Mouse (Mus musculus): ENCODE results near the gene Ggta1. TPM values are rescaled to one million over a fixed set of nuclear protein-coding genes. Genes with fewer than 3 reads are reported as not detected.

Ggta1 gene
- polyA plus RNA-seq, 1 experiment, result 0.68 TPM

DNA sequence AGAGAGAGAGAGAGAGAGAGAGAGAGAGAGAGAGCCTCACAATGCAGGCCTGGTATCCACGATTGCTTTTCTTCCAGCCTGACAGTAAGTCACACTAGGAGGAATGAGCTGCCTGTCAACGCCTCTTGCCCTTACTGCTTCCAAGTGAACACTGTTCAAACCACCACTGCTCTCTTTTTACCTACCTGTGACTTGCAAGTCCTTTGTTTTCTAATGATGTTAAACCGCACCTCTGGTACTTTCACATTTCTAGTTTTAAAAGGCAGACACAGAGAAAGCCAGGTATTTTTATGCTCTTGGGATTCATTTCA, 15.7 kb upstream of the Ggta1 start:
- no peak overlapping the region for H3K4me3 ChIP-seq (ENCODE audit: control insufficient read depth, low read depth, low read length)
- TF ChIP-seq POLR2A (IDR thresholded peaks at IDR 0.05; ENCODE audit: control insufficient read depth, low read depth, low read length) (no peak), CTCF (IDR thresholded peaks at IDR 0.05; ENCODE audit: control insufficient read depth, insufficient read depth, insufficient replicate concordance, low read depth, low read length) (no peak)
- no peak overlapping the region for H3K27ac ChIP-seq (ENCODE audit: control insufficient read depth, insufficient read depth, low read depth, low read length)
- H3K27me3 ChIP-seq (ENCODE audit: control insufficient read depth, insufficient read depth, low read length), result no peaks in the 10 kb centered on the region
- H3K4me1 ChIP-seq (ENCODE audit: control insufficient read depth, insufficient read depth, low read length), result no peaks in the 10 kb centered on the region
- H3K36me3 ChIP-seq (ENCODE audit: control insufficient read depth, insufficient read depth, low read length), result no peaks in the 10 kb centered on the region

DNA sequence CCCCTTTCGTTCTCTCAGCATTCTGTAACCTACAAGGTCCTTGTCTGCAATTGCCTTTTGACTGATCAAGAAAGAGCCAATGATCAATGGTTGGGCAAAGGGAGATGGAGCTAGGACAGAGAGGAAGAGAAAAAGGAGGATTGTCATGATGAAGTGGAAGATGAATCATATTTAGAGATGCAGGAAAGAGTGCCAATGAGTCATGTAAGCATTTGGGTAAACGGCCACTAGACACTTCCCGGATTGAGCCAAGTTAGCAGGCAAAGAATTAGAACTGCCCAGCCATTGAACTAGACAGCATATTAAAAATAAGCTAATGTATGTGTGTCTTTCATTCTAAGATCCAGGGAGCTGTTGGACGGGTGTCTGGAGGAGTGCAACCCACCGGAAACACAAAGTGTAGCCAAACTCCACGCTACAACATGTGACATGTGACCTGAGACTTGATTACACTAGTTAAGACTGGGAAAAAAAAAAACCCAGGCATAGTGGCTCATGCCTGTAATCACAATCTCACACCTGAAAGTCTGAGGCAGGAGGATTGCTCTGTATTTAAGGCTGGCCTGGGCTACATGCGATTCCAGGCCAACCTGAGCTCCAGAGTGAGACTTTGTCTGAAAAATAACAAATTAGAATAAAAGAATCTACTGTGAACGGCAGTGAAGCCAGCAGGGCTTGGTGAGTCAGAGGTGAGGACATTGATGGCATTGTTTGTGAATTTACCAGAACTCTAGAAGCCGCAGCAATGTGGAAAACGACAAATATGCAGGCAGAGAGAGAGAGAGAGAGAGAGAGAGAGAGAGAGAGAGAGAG, 15.2 kb upstream of the Ggta1 start:
- no peak for TF ChIP-seq CTCF (IDR thresholded peaks at IDR 0.05; ENCODE audit: control insufficient read depth, insufficient read depth, insufficient replicate concordance, low read depth, low read length)
- no peak for TF ChIP-seq POLR2A (IDR thresholded peaks at IDR 0.05; ENCODE audit: control insufficient read depth, low read depth, low read length)
- no peak overlapping the region for H3K4me3 ChIP-seq (ENCODE audit: control insufficient read depth, low read depth, low read length)
- no peaks in the 10 kb centered on the region for H3K27me3 ChIP-seq (ENCODE audit: control insufficient read depth, insufficient read depth, low read length)
- H3K36me3 ChIP-seq (ENCODE audit: control insufficient read depth, insufficient read depth, low read length), result no peaks in the 10 kb centered on the region
- H3K4me1 ChIP-seq (ENCODE audit: control insufficient read depth, insufficient read depth, low read length), result no peaks in the 10 kb centered on the region
- H3K27ac ChIP-seq (ENCODE audit: control insufficient read depth, insufficient read depth, low read depth, low read length), result no peak overlapping the region

DNA sequence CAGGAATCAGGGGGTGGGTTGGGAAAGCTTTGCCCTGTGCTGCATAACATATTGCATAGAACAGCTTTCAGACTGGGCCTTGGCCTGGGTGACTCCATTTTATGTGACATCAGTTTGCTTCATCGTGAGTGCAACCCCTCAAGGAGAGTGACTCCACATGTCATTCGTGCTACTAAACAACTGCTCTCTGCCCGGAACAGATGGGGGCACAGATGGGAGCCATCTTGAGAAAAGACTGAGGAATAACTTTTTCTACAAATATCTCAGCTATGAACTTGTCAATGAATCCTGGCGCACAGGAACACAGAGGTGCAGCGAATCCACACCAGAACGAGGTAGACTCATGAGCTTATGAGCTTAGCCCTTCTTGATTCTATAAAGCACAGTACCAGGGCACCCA, 14.3 kb upstream of the Ggta1 start:
- Histone ChIP-seq H3K4me1 (ENCODE audit: control insufficient read depth, insufficient read depth, low read length) (no peaks in the 10 kb centered on the region), H3K27me3 (ENCODE audit: control insufficient read depth, insufficient read depth, low read length) (no peaks in the 10 kb centered on the region), H3K36me3 (ENCODE audit: control insufficient read depth, insufficient read depth, low read length) (no peaks in the 10 kb centered on the region), H3K4me3 (ENCODE audit: control insufficient read depth, low read depth, low read length) (no peak overlapping the region), H3K27ac (ENCODE audit: control insufficient read depth, insufficient read depth, low read depth, low read length) (no peak overlapping the region)
- TF ChIP-seq CTCF (IDR thresholded peaks at IDR 0.05; ENCODE audit: control insufficient read depth, insufficient read depth, insufficient replicate concordance, low read depth, low read length), result no peak
- no peak for TF ChIP-seq POLR2A (IDR thresholded peaks at IDR 0.05; ENCODE audit: control insufficient read depth, low read depth, low read length)

DNA sequence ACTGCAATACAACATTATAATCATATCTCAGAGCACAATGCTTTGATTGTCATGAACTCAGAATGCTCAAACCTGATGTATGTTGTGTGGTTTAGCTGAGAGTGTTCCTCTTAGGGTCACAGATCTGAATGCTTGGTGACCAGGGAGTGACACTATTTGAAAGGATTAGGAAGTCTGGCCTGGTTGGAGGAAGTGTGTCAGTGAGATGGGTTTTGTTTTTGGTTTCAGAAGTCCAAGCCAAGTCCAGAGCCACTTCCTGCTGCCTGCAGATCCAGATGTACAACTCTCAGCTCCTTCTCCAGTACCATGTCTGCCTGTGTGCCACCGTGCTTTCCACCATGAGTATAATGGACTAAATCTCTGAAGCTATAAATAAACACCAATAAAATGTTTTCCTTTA, 11.9 kb upstream of the Ggta1 start:
- TF ChIP-seq POLR2A (IDR thresholded peaks at IDR 0.05; ENCODE audit: control insufficient read depth, low read depth, low read length) (no peak), CTCF (IDR thresholded peaks at IDR 0.05; ENCODE audit: control insufficient read depth, insufficient read depth, insufficient replicate concordance, low read depth, low read length) (no peak)
- H3K4me3 ChIP-seq (ENCODE audit: control insufficient read depth, low read depth, low read length), result no peak overlapping the region
- no peaks in the 10 kb centered on the region for H3K4me1 ChIP-seq (ENCODE audit: control insufficient read depth, insufficient read depth, low read length)
- H3K27me3 ChIP-seq (ENCODE audit: control insufficient read depth, insufficient read depth, low read length), result no peaks in the 10 kb centered on the region
- H3K36me3 ChIP-seq (ENCODE audit: control insufficient read depth, insufficient read depth, low read length), result no peaks in the 10 kb centered on the region
- H3K27ac ChIP-seq (ENCODE audit: control insufficient read depth, insufficient read depth, low read depth, low read length), result no peak overlapping the region

DNA sequence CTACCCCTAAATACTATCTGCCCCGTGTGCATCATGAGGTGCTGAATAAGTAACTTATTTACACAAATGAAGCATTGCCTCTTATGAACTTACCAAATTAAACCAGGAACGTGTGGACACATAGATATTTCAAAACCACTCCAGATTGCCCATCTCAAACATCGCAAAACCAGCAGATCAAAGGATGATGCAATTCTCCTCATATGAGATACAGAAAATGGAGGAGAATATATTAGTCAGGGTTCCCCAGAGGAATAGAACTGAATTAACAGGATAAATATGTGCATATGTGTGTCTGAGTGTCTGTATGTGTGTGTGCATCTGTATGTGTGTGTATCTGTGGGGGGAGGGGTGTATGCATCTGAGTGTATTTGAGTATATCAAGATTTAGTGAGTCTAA, 6.2 kb upstream of the Ggta1 start:
- H3K27ac ChIP-seq (ENCODE audit: control insufficient read depth, insufficient read depth, low read depth, low read length), result no peak overlapping the region

DNA sequence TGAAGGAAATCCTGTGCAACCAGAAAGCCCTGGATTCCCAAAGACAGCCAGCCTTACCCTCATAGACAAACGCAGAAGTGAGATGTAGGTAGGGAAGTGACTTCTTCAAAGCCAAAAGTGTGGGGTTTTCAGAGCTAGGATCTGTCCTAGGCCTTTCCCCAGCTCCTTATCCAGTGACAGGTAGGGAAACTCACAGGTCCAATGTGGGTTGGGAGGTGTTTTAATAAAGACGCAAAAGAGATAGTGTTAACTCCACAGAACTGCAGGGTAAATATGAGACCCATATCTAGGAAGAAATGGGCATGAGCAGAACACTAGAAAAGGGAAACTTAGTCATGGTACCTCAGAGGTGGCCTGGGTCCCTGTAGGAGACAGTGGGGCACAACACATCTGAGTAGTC, 5.2 kb upstream of the Ggta1 start:
- peaks cover 3% of the 10 kb centered on the region; the same call in 1 of the 2 replicates for H3K4me1 ChIP-seq (ENCODE audit: control insufficient read depth, insufficient read depth, low read length)
- H3K27ac ChIP-seq (ENCODE audit: control insufficient read depth, insufficient read depth, low read depth, low read length), result no peak overlapping the region
- no peak overlapping the region for H3K4me3 ChIP-seq (ENCODE audit: control insufficient read depth, low read depth, low read length)
- TF ChIP-seq CTCF (IDR thresholded peaks at IDR 0.05; ENCODE audit: control insufficient read depth, insufficient read depth, insufficient replicate concordance, low read depth, low read length), result no peak
- TF ChIP-seq POLR2A (IDR thresholded peaks at IDR 0.05; ENCODE audit: control insufficient read depth, low read depth, low read length), result no peak
- no peaks in the 10 kb centered on the region for H3K36me3 ChIP-seq (ENCODE audit: control insufficient read depth, insufficient read depth, low read length)
- H3K27me3 ChIP-seq (ENCODE audit: control insufficient read depth, insufficient read depth, low read length), result no peaks in the 10 kb centered on the region

More for the DNA sequence above, 6.2 kb upstream of the Ggta1 start:
- H3K36me3 ChIP-seq (ENCODE audit: control insufficient read depth, insufficient read depth, low read length), result no peaks in the 10 kb centered on the region
- peaks cover 1% of the 10 kb centered on the region; the same call in 1 of the 2 replicates for H3K4me1 ChIP-seq (ENCODE audit: control insufficient read depth, insufficient read depth, low read length)
- H3K4me3 ChIP-seq (ENCODE audit: control insufficient read depth, low read depth, low read length), result no peak overlapping the region
- no peaks in the 10 kb centered on the region for H3K27me3 ChIP-seq (ENCODE audit: control insufficient read depth, insufficient read depth, low read length)
- no peak for TF ChIP-seq POLR2A (IDR thresholded peaks at IDR 0.05; ENCODE audit: control insufficient read depth, low read depth, low read length)
- TF ChIP-seq CTCF (IDR thresholded peaks at IDR 0.05; ENCODE audit: control insufficient read depth, insufficient read depth, insufficient replicate concordance, low read depth, low read length), result no peak

DNA sequence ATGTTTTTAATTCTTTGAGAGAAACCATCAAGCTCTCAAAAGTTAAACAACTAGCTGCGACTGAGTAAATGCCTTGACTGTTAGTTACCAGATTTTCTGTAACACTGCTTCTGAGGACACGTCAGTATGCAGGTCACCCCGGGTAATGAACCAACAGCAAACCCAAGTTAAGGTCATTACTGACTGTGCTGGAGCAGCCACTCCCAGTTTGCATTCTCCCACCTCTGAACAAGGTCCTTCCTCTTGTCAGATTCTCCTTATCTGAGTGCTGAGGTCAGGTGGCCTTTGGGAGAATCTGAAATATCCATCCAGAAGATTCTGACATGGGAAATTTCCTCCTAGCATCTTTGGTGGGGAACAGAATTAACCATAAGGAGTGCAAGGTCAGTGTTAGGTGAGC, 4.8 kb upstream of the Ggta1 start:
- Histone ChIP-seq H3K4me3 (ENCODE audit: control insufficient read depth, low read depth, low read length) (no peak overlapping the region), H3K4me1 (ENCODE audit: control insufficient read depth, insufficient read depth, low read length) (peaks cover 4% of the 10 kb centered on the region; the same call in 1 of the 2 replicates), H3K27ac (ENCODE audit: control insufficient read depth, insufficient read depth, low read depth, low read length) (no peak overlapping the region), H3K27me3 (ENCODE audit: control insufficient read depth, insufficient read depth, low read length) (0 out of 2 replicates have a peak, but pooled peaks cover 1% of the 10 kb centered on the region), H3K36me3 (ENCODE audit: control insufficient read depth, insufficient read depth, low read length) (no peaks in the 10 kb centered on the region)
- TF ChIP-seq POLR2A (IDR thresholded peaks at IDR 0.05; ENCODE audit: control insufficient read depth, low read depth, low read length), result no peak
- TF ChIP-seq CTCF (IDR thresholded peaks at IDR 0.05; ENCODE audit: control insufficient read depth, insufficient read depth, insufficient replicate concordance, low read depth, low read length), result no peak
